Mouse (Mus musculus) embryonic facial prominence, embryonic 14.5 days (tissue): ENCODE results near the gene Rgs7. TPM values are rescaled to one million over a fixed set of nuclear protein-coding genes. Genes with fewer than 3 reads are reported as not detected.

ENCODE experiments used
- ATAC-seq: fragments of 200-750 bp; cut with Nextera tagmentation; 2 replicates; pipeline ENCODE4 v1.8.0; 2017; ENCODE audit warnings: low read depth, moderate number of reproducible peaks, moderate TSS enrichment
- DNase-seq: peaks from one replicate; pipeline ENCODE4 v3.0.0-alpha.2; 2015; ENCODE audit warnings: low spot score
- H3K27ac ChIP-seq: fragments of 300-500 bp; sonication (generic); replicated peaks from 2 replicates; pipeline ENCODE4 v1.5.1; 2014; ENCODE audit warnings: low read depth, mild to moderate bottlenecking, low read length, moderate library complexity
- H3K27me3 ChIP-seq: fragments of 300-500 bp; sonication (generic); replicated peaks from 2 replicates; pipeline ENCODE4 v1.6.1; 2014; ENCODE audit warnings: low read length; ENCODE audit not compliant: control insufficient read depth, insufficient read depth
- H3K36me3 ChIP-seq: fragments of 300-500 bp; sonication (generic); 2 replicates; pipeline ENCODE4 v1.6.1; 2014; ENCODE audit warnings: low read length, mixed read lengths; ENCODE audit not compliant: control insufficient read depth, insufficient read depth
- H3K4me1 ChIP-seq: fragments of 300-500 bp; sonication (generic); 2 replicates; pipeline ENCODE4 v1.6.1; 2014; ENCODE audit warnings: antibody characterized with exemption, low read length; ENCODE audit not compliant: control insufficient read depth, insufficient read depth
- H3K4me2 ChIP-seq: fragments of 300-500 bp; sonication (generic); 2 replicates; pipeline ENCODE4 v1.6.1; 2014; ENCODE audit warnings: low read depth, mild to moderate bottlenecking, low read length, moderate library complexity, mixed read lengths
- H3K4me3 ChIP-seq: fragments of 300-500 bp; sonication (generic); 2 replicates; pipeline ENCODE4 v1.5.1; 2014; ENCODE audit warnings: low read depth, mild to moderate bottlenecking, low read length
- H3K9ac ChIP-seq: fragments of 300-500 bp; sonication (generic); 2 replicates; pipeline ENCODE4 v1.6.1; 2014; ENCODE audit warnings: low read depth, mild to moderate bottlenecking, low read length, moderate library complexity, mixed read lengths
- H3K9me3 ChIP-seq: fragments of 300-500 bp; sonication (generic); 2 replicates; pipeline ENCODE4 v1.6.1; 2016; ENCODE audit warnings: low read length; ENCODE audit not compliant: control insufficient read depth
- WGBS: fragments of 180-500 bp; shearing (Covaris S2); extraction: QIAGEN DNeasy Blood & Tissue Kit; methylation state at CpG from one replicate; pipeline ENCODE4 v1.1.7; 2014; 5-methylcytosine and 5-hydroxymethylcytosine counted together
- polyA plus RNA-seq: library from polyadenylated mRNA; unstranded; fragments of >200 nt; fragmentation: Nextera tagmentation; extraction: Ambion mirVana; gene quantifications from 2 replicates; pipeline ENCODE4 v1.2.1, GENCODE M21; 2014

Rgs7 gene
- polyA plus RNA-seq, 1 experiment from 2014 or later, result 2.9 TPM

- WGBS, result 35% methylated on average over 4 of the region's 4 CpGs
- DNase-seq, result peak; percentile 62
Measured at GRCm38 (mm10) chr1:175079819-175080608, 412.3 kb downstream of the Rgs7 start.

GRCm38 (mm10) chr1:175073500-175074232, 418.6 kb downstream of the Rgs7 start:
- Histone ChIP-seq H3K27ac (no peak overlapping the region), H3K36me3 (no peaks in the 10 kb centered on the region), H3K4me1 (no peaks in the 10 kb centered on the region), H3K4me3 (no peak overlapping the region), H3K9ac (no peak overlapping the region), H3K9me3 (no peaks in the 10 kb centered on the region), H3K4me2 (no peak overlapping the region), H3K27me3 (no peaks in the 10 kb centered on the region)
- DNase-seq (no peak), ATAC-seq (no peak)
- WGBS, result 96% methylated on average over 1 of the region's 1 CpGs

More at GRCm38 (mm10) chr1:175079819-175080608, 412.3 kb downstream of the Rgs7 start:
- ATAC-seq, result 0 out of 2 replicates have a peak, but pooled peaks have one; percentile 15
- no peaks in the 10 kb centered on the region for H3K27me3 ChIP-seq
- no peak overlapping the region for H3K4me2 ChIP-seq
- no peak overlapping the region for H3K9ac ChIP-seq
- no peak overlapping the region for H3K27ac ChIP-seq
- H3K4me1 ChIP-seq, result no peaks in the 10 kb centered on the region
- no peaks in the 10 kb centered on the region for H3K9me3 ChIP-seq
- H3K4me3 ChIP-seq, result no peak overlapping the region
- no peaks in the 10 kb centered on the region for H3K36me3 ChIP-seq

GRCm38 (mm10) chr1:175069758-175070290, 422.5 kb downstream of the Rgs7 start:
- no peak overlapping the region for H3K9ac ChIP-seq
- H3K4me1 ChIP-seq, result no peaks in the 10 kb centered on the region
- H3K27ac ChIP-seq, result no peak overlapping the region
- ATAC-seq (no peak), DNase-seq (no peak)
- no peaks in the 10 kb centered on the region for H3K9me3 ChIP-seq
- WGBS, result 84% methylated on average over 4 of the region's 4 CpGs
- no peaks in the 10 kb centered on the region for H3K27me3 ChIP-seq
- H3K36me3 ChIP-seq, result no peaks in the 10 kb centered on the region
- H3K4me2 ChIP-seq, result no peak overlapping the region
- no peak overlapping the region for H3K4me3 ChIP-seq

GRCm38 (mm10) chr1:175049121-175049520, 443.2 kb downstream of the Rgs7 start:
- no peak overlapping the region for H3K4me3 ChIP-seq
- H3K9me3 ChIP-seq, result no peaks in the 10 kb centered on the region
- no peak overlapping the region for H3K27ac ChIP-seq
- H3K4me2 ChIP-seq, result no peak overlapping the region
- no peaks in the 10 kb centered on the region for H3K4me1 ChIP-seq
- no peaks in the 10 kb centered on the region for H3K27me3 ChIP-seq
- no peaks in the 10 kb centered on the region for H3K36me3 ChIP-seq
- ATAC-seq, result no peak
- H3K9ac ChIP-seq, result no peak overlapping the region
- no peak for DNase-seq
- 88% methylated on average over 6 of the region's 6 CpGs for WGBS

- Histone ChIP-seq H3K27me3 (no peaks in the 10 kb centered on the region), H3K27ac (no peak overlapping the region), H3K36me3 (no peaks in the 10 kb centered on the region), H3K4me3 (no peak overlapping the region), H3K9ac (no peak overlapping the region), H3K4me2 (no peak overlapping the region), H3K4me1 (no peaks in the 10 kb centered on the region), H3K9me3 (no peaks in the 10 kb centered on the region)
- WGBS, result 53% methylated on average over 4 of the region's 4 CpGs
- DNase-seq, result peak; percentile 67
- ATAC-seq, result 0 out of 2 replicates have a peak, but pooled peaks have one; percentile 67
Measured at GRCm38 (mm10) chr1:175041167-175041817, 451.0 kb downstream of the Rgs7 start.

- Histone ChIP-seq H3K9ac (no peak overlapping the region), H3K27me3 (no peaks in the 10 kb centered on the region), H3K4me2 (no peak overlapping the region), H3K4me3 (no peak overlapping the region), H3K4me1 (no peaks in the 10 kb centered on the region; the same call in 1 of the 2 replicates), H3K27ac (peak overlapping the region; percentile 33; the same call in 1 of the 2 replicates), H3K36me3 (no peaks in the 10 kb centered on the region), H3K9me3 (no peaks in the 10 kb centered on the region)
- DNase-seq (no peak), ATAC-seq (no peak)
- WGBS, result 87% methylated on average over 4 of the region's 4 CpGs
Measured at GRCm38 (mm10) chr1:175040038-175040437, 452.3 kb downstream of the Rgs7 start.

- Histone ChIP-seq H3K4me2 (no peak overlapping the region), H3K27ac (peak overlapping the region; percentile 33; the same call in 1 of the 2 replicates), H3K9ac (no peak overlapping the region), H3K4me3 (no peak overlapping the region), H3K36me3 (no peaks in the 10 kb centered on the region), H3K4me1 (no peaks in the 10 kb centered on the region; the same call in 1 of the 2 replicates), H3K27me3 (no peaks in the 10 kb centered on the region), H3K9me3 (no peaks in the 10 kb centered on the region)
- ATAC-seq (no peak), DNase-seq (peak; percentile 3)
- 37% methylated on average over 6 of the region's 6 CpGs for WGBS
Measured at GRCm38 (mm10) chr1:175039567-175039966, 452.7 kb downstream of the Rgs7 start.

GRCm38 (mm10) chr1:175035461-175035860, 456.8 kb downstream of the Rgs7 start:
- peak; percentile 53 for ATAC-seq
- Histone ChIP-seq H3K9me3 (no peaks in the 10 kb centered on the region), H3K27me3 (no peaks in the 10 kb centered on the region), H3K36me3 (no peaks in the 10 kb centered on the region), H3K4me2 (no peak overlapping the region), H3K4me3 (no peak overlapping the region), H3K4me1 (no peaks in the 10 kb centered on the region; the same call in 1 of the 2 replicates), H3K9ac (no peak overlapping the region), H3K27ac (no peak overlapping the region; the same call in 1 of the 2 replicates)
- WGBS, result 32% methylated on average over 5 of the region's 5 CpGs
- peak; percentile 82 for DNase-seq
